Mouse (Mus musculus) lung, embryonic 16.5 days (tissue): Measurements from ENCODE around the gene B3galt5. TPM values are rescaled to one million over a fixed set of nuclear protein-coding genes. Genes with fewer than 3 reads are reported as not detected.

Experiments
- ATAC-seq: fragments of 200-750 bp; cut with Nextera tagmentation; 2 replicates; pipeline ENCODE4 v1.8.0; 2017; ENCODE audit warnings: low read depth, mild to moderate bottlenecking, moderate library complexity
- H3K27ac ChIP-seq: fragments of 300-500 bp; sonication (generic); 2 replicates; pipeline ENCODE4 v1.5.1; 2014; ENCODE audit warnings: mild to moderate bottlenecking, control low read depth, low read length
- H3K27me3 ChIP-seq: fragments of 300-500 bp; sonication (generic); 2 replicates; pipeline ENCODE4 v1.6.1; 2014; ENCODE audit warnings: low read depth, low read length, mixed read lengths; ENCODE audit not compliant: control insufficient read depth, insufficient read depth
- H3K36me3 ChIP-seq: fragments of 300-500 bp; sonication (generic); 2 replicates; pipeline ENCODE4 v1.6.1; 2014; ENCODE audit warnings: low read length; ENCODE audit not compliant: control insufficient read depth, insufficient read depth
- H3K4me1 ChIP-seq: fragments of 300-500 bp; sonication (generic); replicated peaks from 2 replicates; pipeline ENCODE4 v1.6.1; 2014; ENCODE audit warnings: low read length, mixed read lengths; ENCODE audit not compliant: control insufficient read depth, insufficient read depth
- H3K4me2 ChIP-seq: fragments of 300-500 bp; sonication (generic); 2 replicates; pipeline ENCODE4 v1.6.1; 2014; ENCODE audit warnings: low read depth, low read length, control low read depth
- H3K4me3 ChIP-seq: fragments of 300-500 bp; sonication (generic); 2 replicates; pipeline ENCODE4 v1.5.1; 2014; ENCODE audit warnings: mild to moderate bottlenecking, low read length, control low read depth
- H3K9ac ChIP-seq: fragments of 300-500 bp; sonication (generic); 2 replicates; pipeline ENCODE4 v1.6.1; 2014; ENCODE audit warnings: low read length, control low read depth
- H3K9me3 ChIP-seq: fragments of 300-500 bp; sonication (generic); 2 replicates; pipeline ENCODE4 v1.6.1; 2016; ENCODE audit warnings: low read length; ENCODE audit not compliant: control insufficient read depth
- WGBS: fragments of 180-500 bp; shearing (Covaris S2); extraction: QIAGEN DNeasy Blood & Tissue Kit; methylation state at CpG from one replicate; pipeline ENCODE4 v1.1.7; 2014; 5-methylcytosine and 5-hydroxymethylcytosine counted together
- polyA plus RNA-seq: library from polyadenylated mRNA; unstranded; fragments of >200 nt; fragmentation: Nextera tagmentation; extraction: Ambion mirVana; gene quantifications from 2 replicates; pipeline ENCODE4 v1.2.1, GENCODE M21; 2015

B3galt5 gene
- polyA plus RNA-seq, 1 experiment from 2014 or later = 2.5 TPM

GRCm38 (mm10) chr16:96213027-96213426, 22.6 kb upstream of the B3galt5 start:
- H3K9ac ChIP-seq = no peak overlapping the region
- H3K4me1 ChIP-seq = peaks cover 7% of the 10 kb centered on the region; the same call in 1 of the 2 replicates
- ATAC-seq = no peak
- H3K27me3 ChIP-seq = no peaks in the 10 kb centered on the region
- no peak overlapping the region for H3K4me2 ChIP-seq
- no peak overlapping the region for H3K27ac ChIP-seq
- H3K9me3 ChIP-seq = no peaks in the 10 kb centered on the region
- no peak overlapping the region for H3K4me3 ChIP-seq
- 86% methylated on average over 4 of the region's 4 CpGs for WGBS
- H3K36me3 ChIP-seq = no peaks in the 10 kb centered on the region

- no peak for ATAC-seq
- H3K27ac ChIP-seq = no peak overlapping the region
- no peak overlapping the region for H3K9ac ChIP-seq
- 60% methylated on average over 5 of the region's 5 CpGs for WGBS
- H3K27me3 ChIP-seq = no peaks in the 10 kb centered on the region
- no peak overlapping the region for H3K4me3 ChIP-seq
- no peak overlapping the region for H3K4me2 ChIP-seq
- H3K36me3 ChIP-seq = no peaks in the 10 kb centered on the region
- H3K9me3 ChIP-seq = no peaks in the 10 kb centered on the region
- no peaks in the 10 kb centered on the region for H3K4me1 ChIP-seq
Observed at GRCm38 (mm10) chr16:96221491-96221890, 14.1 kb upstream of the B3galt5 start.

- Histone ChIP-seq H3K36me3 (no peaks in the 10 kb centered on the region), H3K9me3 (no peaks in the 10 kb centered on the region), H3K4me2 (no peak overlapping the region), H3K27ac (no peak overlapping the region), H3K9ac (no peak overlapping the region), H3K27me3 (no peaks in the 10 kb centered on the region), H3K4me1 (no peaks in the 10 kb centered on the region), H3K4me3 (no peak overlapping the region)
- no peak for ATAC-seq
- WGBS = 62% methylated on average over 3 of the region's 3 CpGs
Observed at GRCm38 (mm10) chr16:96221959-96222358, 13.6 kb upstream of the B3galt5 start.

- H3K4me1 ChIP-seq = no peaks in the 10 kb centered on the region
- no peak overlapping the region for H3K27ac ChIP-seq
- H3K9ac ChIP-seq = no peak overlapping the region
- H3K4me3 ChIP-seq = no peak overlapping the region
- no peaks in the 10 kb centered on the region for H3K9me3 ChIP-seq
- H3K27me3 ChIP-seq = no peaks in the 10 kb centered on the region
- H3K4me2 ChIP-seq = no peak overlapping the region
- ATAC-seq = no peak
- 68% methylated on average over 1 of the region's 1 CpGs for WGBS
- H3K36me3 ChIP-seq = no peaks in the 10 kb centered on the region
Observed at GRCm38 (mm10) chr16:96222452-96222851, 13.1 kb upstream of the B3galt5 start.

- Histone ChIP-seq H3K9ac (no peak overlapping the region), H3K4me2 (no peak overlapping the region), H3K9me3 (no peaks in the 10 kb centered on the region), H3K4me1 (no peaks in the 10 kb centered on the region), H3K27me3 (no peaks in the 10 kb centered on the region), H3K36me3 (no peaks in the 10 kb centered on the region), H3K4me3 (no peak overlapping the region), H3K27ac (no peak overlapping the region)
- 36% methylated on average over 13 of the region's 13 CpGs for WGBS
- ATAC-seq = peak; percentile 47; the same call in 1 of the 2 replicates
Observed at GRCm38 (mm10) chr16:96228438-96228837, 7.2 kb upstream of the B3galt5 start.

- Histone ChIP-seq H3K4me1 (no peaks in the 10 kb centered on the region), H3K9me3 (no peaks in the 10 kb centered on the region), H3K27me3 (no peaks in the 10 kb centered on the region), H3K9ac (no peak overlapping the region), H3K4me3 (no peak overlapping the region), H3K36me3 (no peaks in the 10 kb centered on the region), H3K27ac (no peak overlapping the region), H3K4me2 (no peak overlapping the region)
- ATAC-seq = no peak
- WGBS = 36% methylated on average over 8 of the region's 8 CpGs
Observed at GRCm38 (mm10) chr16:96229044-96229555, 6.5 kb upstream of the B3galt5 start.

GRCm38 (mm10) chr16:96230411-96230810, 5.2 kb upstream of the B3galt5 start:
- ATAC-seq = 0 out of 2 replicates have a peak, but pooled peaks have one; percentile 54

GRCm38 (mm10) chr16:96231251-96231650, 4.3 kb upstream of the B3galt5 start:
- Histone ChIP-seq H3K4me1 (no peaks in the 10 kb centered on the region), H3K36me3 (no peaks in the 10 kb centered on the region), H3K9ac (no peak overlapping the region), H3K9me3 (no peaks in the 10 kb centered on the region), H3K4me2 (no peak overlapping the region), H3K4me3 (no peak overlapping the region), H3K27me3 (no peaks in the 10 kb centered on the region), H3K27ac (no peak overlapping the region)
- 84% methylated on average over 4 of the region's 4 CpGs for WGBS
- no peak for ATAC-seq

More at GRCm38 (mm10) chr16:96230411-96230810, 5.2 kb upstream of the B3galt5 start:
- 30% methylated on average over 11 of the region's 11 CpGs for WGBS
- no peaks in the 10 kb centered on the region for H3K27me3 ChIP-seq
- H3K36me3 ChIP-seq = no peaks in the 10 kb centered on the region
- H3K27ac ChIP-seq = no peak overlapping the region
- H3K4me1 ChIP-seq = no peaks in the 10 kb centered on the region
- no peak overlapping the region for H3K4me2 ChIP-seq
- no peak overlapping the region for H3K4me3 ChIP-seq
- H3K9ac ChIP-seq = no peak overlapping the region
- H3K9me3 ChIP-seq = no peaks in the 10 kb centered on the region

GRCm38 (mm10) chr16:96231974-96232373, 3.6 kb upstream of the B3galt5 start:
- Histone ChIP-seq H3K36me3 (no peaks in the 10 kb centered on the region), H3K9me3 (no peaks in the 10 kb centered on the region), H3K4me2 (no peak overlapping the region), H3K27me3 (no peaks in the 10 kb centered on the region), H3K4me1 (no peaks in the 10 kb centered on the region), H3K9ac (no peak overlapping the region), H3K4me3 (no peak overlapping the region), H3K27ac (no peak overlapping the region)
- no peak for ATAC-seq
- WGBS = 80% methylated on average over 7 of the region's 8 CpGs

GRCm38 (mm10) chr16:96233996-96234395, 1.6 kb upstream of the B3galt5 start:
- WGBS = 84% methylated on average over 8 of the region's 8 CpGs

More at GRCm38 (mm10) chr16:96233996-96234395, 1.6 kb upstream of the B3galt5 start:
- no peaks in the 10 kb centered on the region for H3K27me3 ChIP-seq
- H3K4me3 ChIP-seq = no peak overlapping the region
- H3K36me3 ChIP-seq = no peaks in the 10 kb centered on the region
- H3K9ac ChIP-seq = no peak overlapping the region
- H3K9me3 ChIP-seq = no peaks in the 10 kb centered on the region
- H3K4me1 ChIP-seq = no peaks in the 10 kb centered on the region
- ATAC-seq = no peak
- H3K4me2 ChIP-seq = no peak overlapping the region
- no peak overlapping the region for H3K27ac ChIP-seq
